Mouse (Mus musculus) B cell, adult 2 months (primary cell): Measurements from ENCODE around the gene Ubald2.
"Not testable (repeated sequence)": the region's sequence is repeated elsewhere in the genome, so short reads cannot be mapped to it uniquely, and the experiment has no call there.

Source experiments
- DNase-seq, 2 experiments: peaks; one replicate each; pipeline ENCODE4 v3.0.0; 2022

Gene Ubald2

DNA sequence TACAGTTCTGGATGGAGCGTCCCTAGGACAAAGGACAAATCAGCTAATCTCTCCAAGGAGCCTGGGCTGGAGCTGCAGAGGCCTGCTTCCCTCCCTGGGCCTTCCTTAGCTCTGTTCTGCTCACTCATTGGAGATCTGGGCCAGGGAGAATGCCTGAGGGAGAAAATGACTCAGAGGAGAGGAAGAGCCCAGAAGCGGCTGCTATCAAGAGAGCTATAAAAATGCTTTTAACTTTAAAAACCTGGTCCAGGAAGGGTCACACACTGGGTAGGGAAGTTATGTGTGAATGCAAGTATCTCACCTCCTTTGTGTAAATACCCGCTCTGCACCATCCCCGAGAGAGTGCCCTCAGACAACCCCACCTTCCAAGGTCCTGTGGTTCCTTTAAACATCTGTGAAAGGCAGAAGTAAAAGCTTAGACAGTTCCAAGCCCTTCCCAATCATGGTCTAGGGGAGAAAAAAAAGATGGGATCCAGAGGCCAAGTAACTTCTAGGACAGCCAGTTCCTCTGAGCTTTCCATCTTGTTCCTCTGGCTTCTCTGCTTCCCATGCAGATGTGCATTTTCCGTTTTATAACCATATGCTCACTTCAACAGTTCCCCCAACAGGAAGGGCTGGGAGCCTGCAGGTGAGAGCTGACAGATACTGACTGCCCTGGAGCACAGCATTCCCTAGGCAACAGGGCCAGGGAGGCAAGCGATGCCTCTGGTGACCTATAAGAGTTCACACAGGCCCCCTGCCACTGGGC is 17.5 kb upstream of the Ubald2 start:
- DNase-seq: no peak

DNA sequence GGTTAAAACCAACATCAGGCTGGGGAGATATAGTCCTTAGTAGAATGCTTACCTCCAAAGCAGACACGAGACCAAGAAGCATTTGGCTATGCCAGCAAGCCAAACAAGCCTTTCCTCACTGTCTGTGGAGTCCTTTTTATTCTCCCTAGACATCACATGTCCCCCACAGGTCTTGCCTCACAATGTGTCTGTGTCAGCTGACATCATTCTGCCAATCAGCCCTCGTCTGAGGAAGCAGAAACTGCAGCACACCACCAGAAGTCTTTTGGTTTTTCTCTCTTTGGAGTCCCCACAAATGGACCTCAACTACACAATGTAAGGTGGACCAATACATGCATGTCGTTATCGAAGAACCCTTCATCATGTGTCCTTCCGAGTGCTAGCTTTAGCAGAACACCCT is 16.8 kb upstream of the Ubald2 start:
- DNase-seq: no peak

DNA sequence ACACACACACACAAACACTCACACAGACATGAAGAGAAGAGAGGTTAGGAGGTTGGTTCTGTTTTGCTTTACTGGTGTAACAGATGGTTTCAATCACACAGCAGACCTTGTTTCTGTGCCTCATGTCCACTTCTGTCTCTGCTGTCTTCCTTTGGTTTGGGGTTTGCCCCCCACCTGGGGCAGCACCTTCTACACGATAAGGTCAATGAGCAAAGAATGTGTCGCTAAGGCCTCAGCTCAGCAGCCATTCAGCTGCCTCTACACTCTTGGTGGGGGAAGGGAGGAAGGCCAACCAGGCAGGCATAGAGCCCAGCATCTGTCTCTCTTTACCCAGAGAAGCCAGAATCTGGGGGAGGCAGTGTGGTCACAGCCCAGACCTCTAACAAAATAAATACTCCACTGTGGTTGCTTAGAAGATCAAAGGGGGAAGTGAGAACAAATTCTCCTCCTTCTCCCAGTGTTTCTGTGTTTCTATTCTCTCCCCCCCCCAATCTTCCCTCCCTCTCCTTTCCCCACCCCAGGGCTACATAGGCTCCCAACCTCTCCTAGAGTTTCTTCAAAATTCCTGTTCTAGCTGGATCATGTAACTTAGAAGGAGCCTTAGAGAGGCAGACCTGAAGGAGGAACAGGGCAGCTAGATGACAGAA is 15.6 kb upstream of the Ubald2 start:
- DNase-seq: peak; percentile 76 to 79

DNA sequence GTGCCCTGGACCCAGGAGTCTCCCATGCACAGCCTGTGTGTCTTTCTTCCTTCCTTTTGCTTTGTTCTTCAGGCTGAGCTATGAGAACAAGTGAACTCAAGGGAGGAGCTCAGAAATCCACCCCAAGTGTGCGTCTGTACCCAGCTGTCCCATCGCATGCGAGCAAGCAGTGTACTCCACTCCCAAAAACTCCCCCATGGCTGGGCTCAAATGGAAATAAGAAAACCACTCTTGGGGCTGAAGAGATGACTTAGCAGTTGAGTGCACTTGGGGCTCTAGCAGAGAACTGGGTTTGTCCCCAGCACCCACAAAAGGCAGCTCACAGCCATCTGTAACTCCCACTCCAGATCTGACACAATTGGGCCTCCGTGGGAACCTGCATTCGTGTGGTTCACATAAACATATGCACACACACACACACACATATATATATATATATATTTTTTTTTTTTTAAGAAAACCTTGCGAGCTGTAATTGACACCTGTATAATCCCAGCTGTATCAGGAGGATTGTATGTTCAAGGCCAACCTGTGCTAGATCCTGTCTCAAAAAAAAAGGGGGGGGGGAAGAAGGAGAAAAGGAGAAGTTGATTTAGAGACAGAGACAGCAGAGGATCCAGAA is 14.9 kb upstream of the Ubald2 start:
- DNase-seq: peak; percentile 56 to 58

DNA sequence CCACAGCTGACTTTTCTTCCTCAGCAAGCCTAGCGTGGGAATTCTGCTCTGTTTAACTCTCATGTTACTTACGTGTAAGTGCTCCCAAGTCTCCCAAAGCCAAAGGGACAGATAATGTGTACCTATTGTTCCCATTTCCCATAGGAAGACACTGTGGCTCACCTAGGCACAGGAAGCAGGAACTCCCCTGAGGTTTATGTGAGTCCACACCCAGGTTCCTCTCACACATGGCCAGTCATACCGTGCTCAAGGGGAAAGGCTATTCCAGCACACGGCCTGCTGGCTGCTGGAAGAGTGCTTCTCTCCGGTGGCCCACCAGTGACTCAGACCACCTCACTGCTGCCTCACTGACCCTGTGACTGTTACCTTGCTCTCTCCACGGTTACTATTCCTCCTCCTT is 12.8 kb upstream of the Ubald2 start:
- no peak for DNase-seq

DNA sequence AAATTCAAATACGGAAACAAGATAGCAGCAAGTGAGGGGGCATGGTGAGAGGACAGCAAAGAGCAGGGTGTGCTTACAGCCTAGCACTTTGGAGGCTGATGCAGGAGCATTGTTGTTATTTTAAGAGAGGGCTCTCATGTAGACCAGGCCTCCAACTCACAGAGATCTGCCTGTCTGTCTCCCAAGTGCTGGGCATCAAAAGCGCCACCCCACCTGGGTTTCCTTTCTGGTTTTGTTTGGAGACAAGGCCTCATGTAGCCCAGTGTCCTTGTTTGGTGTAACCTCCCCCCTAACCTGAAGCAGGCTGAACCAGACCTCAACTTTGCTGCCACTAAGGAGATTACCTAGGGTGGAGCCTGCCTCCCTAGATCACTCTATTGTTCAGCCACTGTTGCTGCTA is 11.3 kb upstream of the Ubald2 start:
- DNase-seq: no peak

DNA sequence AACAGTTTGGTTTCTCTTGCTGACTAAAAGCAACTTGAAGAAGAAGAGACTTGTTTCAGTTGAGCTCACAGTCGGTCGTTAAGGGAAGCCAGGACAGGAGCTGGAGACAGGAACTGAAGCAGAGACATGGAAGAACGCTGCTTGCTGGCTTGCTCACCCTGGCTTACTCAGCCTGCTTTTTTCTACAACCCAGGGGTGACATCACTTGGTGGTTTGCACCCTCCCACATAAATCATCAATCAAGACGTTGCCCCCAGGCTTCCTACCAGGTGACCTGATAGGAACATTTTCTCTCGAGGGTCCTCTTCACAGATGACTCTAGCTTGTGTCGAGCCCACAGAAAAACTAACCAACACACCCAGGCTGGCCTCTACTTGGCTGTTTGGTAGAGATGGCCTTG is 10.7 kb upstream of the Ubald2 start:
- DNase-seq: peak in 1 of 2 experiments; percentile 42

DNA sequence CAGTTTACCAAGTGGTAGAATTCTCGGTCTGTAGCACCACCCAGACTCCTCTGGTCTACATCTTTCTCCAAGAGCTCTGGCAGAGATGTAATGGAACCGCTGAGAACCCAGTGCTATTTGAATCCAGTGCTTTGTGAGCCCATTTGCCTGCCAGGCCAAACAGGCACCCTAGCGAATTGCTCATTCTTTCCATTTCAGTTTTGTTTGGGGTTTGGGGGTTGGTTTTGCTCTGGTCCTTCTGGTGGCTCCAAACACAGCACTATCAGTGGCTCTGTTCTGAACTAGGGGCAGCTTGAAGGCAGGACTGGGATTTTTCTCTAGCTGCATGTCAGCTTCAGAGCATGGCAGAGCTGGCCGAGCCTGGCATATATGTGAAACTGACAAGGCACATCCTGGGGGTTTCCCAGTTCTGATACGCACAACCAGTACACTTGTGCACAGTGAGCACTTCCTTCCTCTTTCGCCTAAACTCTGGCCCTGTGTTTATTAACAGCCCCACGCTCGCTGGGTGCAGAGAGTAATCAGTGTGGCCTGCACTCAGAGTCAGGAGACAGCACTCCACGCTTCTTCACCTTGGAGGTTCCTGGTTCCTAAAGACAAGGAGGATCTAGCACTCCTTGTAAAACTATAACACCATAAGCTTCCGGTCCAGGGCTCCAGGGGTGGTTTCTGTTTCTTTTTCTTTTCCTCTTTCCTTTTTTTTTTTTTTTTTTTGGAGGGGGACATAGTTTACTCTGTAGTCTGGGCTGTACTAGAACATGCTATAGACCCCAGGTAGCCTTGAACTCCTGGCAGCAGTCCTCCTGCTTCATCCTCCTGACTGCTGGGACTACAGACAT is 9.9 kb upstream of the Ubald2 start:
- DNase-seq: peak; percentile 84 to 88

DNA sequence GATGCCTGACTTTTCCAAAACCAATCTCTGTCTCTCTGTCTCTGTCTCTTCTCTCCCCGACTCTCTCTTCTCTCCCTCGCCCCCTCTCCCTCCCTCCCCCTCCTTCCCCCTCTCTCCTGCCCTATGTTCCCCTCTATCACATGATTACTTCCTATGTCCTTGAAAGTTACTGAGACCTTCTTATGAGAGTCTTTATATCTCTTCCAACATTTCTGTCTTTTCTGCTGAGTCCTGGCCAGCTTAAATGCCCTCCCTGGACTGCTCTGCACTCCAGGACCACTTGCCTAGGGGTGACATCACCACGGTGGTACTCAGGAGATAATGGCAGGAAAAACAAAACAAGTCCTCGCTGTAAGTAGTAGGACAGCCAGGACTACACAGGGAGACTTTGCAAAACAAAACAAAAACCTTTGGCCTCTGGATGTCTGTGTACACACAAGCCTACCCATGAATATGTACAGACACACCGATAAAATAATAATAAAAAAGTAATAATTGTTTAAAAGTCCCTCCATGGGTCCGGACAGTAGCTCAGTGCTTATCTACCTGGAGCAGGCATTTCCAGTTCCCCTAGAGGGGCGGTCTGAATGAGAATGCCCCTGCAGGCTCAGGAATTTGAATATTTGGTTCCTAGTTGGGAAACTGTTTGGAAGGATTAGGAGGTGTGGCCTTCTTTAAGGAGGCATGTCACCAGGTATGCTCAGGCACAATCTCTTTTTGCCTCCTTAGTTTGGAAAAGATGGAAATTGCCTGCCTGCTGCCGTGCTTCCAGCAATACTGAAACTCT is 9.1 kb upstream of the Ubald2 start:
- no peak for DNase-seq

DNA sequence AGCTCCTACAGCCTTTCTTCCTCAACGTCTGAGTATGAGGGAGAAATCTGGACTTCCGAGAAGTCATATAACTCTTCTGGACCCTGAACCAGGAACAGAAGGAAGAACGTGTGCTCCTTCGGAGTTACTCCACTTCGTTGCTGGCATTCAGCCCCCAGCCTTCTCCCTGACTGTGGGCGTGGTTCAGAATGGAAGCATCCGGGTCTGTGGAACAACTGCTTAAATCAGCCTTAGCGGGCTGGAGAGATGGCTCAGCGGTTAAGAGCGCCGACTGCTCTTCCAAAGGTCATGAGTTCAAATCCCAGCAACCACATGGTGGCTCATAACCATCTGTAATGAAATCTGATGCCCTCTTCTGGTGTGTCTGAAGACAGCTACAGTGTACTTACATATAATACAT is 7.6 kb upstream of the Ubald2 start:
- DNase-seq: not testable (repeated sequence)

DNA sequence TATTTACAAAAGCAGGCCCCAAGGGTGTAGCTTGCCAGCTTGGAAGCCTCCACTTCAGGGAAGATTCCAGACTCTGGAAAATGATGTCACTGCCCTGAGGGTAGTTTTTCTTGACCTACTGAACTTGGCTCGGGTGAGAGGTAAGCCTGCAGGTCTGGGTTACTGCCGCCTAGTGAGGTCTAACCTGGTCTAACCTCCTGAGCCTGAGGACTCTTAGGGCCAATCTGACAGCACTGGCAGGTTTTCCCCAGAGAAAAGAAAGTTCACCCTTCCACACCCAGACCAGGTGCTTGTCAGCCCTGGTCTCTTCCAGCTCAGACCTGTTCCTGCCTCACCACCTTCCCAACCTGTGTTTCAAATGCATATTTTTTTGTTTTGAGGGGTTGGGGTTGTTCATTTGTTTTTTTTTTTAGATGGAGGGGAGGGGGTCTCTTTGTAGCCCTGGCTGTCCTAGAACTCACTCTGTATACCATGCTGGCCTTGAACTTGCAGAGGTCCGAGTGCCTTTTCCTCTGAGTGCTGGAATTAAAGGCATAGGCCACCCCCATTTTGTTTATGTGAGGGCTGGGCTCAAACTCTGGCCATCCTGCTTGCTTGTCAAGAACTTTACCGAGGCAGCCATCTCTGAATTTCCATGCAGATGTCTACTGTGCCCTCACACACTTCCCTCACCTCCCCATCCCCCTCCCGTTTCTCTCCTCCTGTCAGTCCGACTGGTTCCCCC is 6.9 kb upstream of the Ubald2 start:
- no peak for DNase-seq

DNA sequence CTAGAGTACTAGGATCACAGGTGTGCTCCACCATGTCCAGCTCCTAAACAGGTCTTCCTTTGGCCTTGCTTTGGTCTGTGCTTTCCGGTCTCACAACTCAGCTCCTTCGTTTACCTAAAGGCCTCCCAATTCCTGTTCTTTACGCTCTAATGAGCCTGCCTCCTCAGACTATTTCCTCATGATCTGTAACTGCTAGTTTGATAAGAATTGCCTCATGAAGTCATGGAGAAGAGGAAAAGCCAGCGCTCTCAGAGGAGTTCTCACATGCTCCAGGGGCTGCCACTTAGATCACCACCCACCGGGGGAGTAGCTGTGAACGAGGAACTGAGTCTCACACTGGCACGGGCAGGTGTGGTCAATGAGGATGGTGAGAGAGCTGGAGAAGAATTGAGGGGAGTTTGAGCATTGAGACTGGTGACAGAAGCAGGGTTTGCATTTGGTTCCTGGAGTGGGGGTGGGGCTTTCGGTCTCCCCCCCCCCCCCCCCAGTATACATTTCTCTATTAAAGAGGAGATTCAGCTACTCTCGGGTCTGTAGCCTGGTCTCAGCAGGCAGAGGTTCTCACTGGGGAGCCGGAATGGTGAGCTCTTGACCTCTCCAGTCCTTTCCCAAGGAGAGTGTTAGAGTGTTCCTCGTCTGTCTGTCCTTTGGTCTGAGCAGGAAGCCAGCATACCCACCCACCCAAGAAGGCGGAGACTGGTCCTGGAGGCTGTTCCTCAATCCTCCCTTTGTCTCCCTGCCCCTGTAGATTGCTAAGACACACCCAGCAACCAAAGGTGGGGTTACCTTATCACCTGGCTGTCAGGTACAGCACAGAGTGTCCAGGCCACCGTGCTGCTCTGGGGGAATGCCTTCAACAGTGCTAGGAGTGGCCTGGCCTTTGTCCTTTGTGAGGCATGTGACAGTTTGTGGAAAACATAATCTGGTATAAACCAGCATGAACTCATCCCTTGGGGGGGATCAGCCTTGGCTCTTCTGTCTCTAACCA is 4.7 kb upstream of the Ubald2 start:
- DNase-seq: peak in 1 of 2 experiments; percentile 38

DNA sequence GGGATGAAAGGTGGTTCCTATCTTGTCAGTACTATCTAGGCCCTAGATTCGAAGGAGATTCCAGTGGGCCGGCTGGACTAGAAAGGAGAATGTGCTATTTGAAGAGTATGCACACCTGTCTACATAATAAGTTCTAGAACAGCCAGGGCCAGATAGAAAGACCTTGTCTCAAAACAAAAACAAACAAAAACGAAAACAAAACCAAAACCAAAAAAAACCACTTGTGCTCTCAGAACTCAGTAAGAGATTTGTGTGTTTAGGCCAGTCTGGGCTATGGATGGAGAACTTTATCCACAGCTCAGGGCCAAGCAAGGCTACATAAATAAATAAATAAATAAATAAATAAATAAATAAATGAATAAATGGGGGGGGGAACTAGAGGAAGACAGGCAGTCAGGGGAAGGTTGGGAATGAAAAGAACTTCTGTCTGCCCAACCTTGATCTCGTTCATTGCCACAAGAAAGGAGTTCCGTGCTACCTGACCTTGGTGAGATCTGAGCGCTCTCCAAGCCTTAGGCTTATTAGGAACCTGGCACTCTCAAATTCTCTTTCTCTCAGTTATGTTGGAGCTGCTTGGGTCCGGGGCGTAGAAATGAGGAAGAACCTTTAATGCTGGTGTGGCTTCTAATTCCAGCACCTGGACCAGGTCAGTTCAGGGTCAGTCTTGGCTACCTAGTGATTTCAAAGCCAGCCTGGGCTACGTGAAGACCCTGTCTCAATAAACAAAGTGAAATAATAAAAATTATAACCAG is 3.9 kb upstream of the Ubald2 start:
- DNase-seq: no peak

DNA sequence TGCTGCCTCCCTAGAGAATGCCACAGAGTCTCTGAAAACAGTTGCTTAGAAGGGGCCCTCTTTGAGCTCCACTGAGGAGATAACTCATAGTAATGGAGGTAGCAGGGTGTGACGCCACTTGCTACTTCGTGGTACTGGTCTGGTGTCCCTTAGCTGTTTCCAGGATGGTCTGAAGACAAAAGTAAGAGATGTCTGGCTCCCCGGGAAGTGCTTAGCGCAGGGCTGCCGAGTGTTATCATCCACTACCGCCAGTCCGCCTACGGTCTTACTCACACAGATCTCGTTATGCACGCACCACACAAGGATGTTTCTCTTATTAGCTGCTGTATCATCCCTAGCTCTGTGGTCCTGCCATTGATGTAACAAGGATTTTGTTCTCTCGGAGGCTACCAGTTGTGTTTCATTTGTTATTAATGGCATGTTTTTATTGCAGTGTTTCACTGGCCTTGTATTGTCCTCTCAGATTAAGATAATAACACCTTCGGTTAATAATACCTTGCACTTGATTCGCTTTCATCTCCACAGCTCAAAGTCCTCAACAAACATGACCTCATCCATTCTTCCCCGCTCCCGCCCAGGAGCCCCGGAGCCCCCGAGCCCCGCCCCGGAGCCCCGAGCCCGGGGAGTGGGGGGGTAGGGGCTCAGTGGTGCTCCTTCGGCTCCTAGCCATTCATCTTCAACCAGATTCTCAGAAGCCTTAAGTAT is 3.0 kb upstream of the Ubald2 start:
- no peak for DNase-seq

DNA sequence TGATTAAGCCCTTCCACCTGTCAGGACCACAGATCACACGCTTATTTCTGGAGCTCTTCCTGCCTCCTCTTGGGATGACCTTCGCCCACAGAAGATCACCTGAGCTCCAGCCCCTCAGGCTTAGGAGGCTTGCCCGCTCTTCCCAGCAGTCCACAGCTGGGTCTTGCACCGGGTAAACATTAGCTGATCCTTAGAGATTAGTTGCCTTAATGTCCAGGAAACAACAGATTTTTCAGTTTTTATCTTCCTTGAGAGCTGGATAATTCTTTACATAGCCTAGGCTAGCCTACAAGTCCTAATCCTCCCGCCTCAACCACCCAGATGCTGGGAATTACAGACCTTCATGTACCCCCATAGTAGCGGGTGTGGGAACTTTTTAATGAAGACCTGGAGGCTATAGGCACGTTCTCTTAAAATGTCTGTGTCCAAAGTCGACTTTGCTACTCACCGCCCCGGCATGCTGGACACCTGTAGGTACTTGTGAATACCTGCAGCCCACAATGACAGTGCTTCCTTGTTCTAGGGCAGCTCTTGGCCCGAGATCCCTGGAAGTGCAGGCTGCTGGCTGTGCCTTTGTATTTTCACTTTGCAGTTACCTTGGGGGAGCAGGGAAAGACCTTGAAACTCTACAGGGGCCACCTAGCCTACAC is 2.3 kb upstream of the Ubald2 start:
- DNase-seq: no peak

DNA sequence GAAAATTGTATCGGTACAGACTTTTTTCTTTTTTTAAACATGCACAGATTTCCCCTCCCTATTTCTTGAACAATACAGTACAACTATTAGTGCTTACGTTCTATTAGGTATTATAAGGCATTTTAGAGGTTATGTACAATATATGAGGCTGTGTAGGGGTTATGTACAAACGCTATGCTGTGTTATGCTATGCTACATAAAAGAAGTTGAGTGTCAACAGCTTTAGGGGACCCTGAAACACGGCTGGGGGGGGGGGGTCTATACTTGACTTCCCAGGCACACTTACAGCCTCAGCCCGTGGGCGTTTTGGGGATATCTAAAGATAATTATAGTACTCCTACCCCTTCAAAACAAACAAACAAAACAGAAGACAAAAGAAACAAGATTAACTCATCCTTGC is 1.8 kb upstream of the Ubald2 start:
- no peak for DNase-seq

DNA sequence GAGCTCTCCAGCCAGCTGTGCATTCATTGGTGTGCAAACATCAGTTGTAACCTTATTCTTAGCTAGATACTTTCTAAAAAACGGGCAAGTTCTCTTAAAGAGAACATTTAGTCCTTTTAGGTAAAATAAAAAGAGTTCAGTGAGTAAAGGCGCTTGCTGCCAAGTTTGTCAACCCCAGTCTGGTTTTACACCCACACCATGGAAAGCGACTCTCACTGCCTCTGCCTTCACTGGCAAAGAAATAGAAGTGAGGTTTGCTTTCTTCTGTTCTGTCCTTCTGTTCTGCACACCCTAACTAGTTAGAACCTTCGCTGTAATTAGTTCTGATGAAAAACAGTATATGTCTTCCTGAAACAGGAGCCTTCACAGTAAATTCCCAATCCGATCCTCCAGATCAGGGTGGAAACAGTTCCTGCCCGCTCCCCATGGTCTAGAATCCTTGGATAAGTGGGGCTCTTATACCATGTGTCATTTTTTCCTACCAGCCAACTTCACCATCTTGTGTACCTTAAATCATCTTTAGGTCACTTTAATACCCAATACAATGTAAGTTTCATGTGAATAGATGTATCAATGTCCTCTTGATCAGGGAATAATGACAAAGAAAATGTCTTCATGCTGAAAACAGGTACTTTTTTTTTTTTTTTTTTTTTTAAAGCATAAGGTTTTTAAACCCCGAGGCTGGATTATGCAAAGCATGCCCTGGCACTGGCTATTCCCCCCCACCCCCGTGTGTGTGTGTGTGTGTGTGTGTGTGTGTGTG is 1.1 kb upstream of the Ubald2 start:
- DNase-seq: no peak
